Mouse (Mus musculus) liver, postnatal 0 days (tissue): ENCODE results near the gene Gm3625.

Experiments
- CTCF ChIP-seq: sonication (generic); IDR thresholded peaks from 2 replicates; pipeline ENCODE4 v1.5.1; 2016; ENCODE audit warnings: antibody characterized with exemption, low read depth
- EP300 ChIP-seq: IDR thresholded peaks from 2 replicates; pipeline ENCODE4 v1.6.1; 2016; ENCODE audit warnings: antibody characterized with exemption, low read depth, mild to moderate bottlenecking

DNA sequence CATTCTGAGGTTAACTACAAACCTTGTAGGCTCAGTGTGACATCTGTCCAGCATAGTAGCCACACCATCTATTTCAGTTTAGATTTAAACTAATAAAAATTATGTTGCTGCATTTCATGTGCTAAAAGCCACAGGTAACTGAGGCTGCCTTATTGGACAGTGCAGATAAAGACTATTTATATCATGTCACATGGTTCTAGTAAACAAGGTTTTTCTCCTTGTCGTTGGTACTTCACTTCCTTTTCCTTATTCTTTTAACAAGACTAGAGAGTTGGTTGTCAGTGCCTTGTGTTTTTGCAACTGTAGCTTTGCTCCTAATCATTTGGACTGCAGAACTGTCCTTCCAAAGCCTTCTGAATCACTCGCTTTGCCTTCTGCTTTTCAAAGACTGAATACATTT lies 22.0 kb upstream of the Gm3625 start:
- TF ChIP-seq CTCF (no peak), EP300 (no peak)
